Mouse (Mus musculus) left cerebral cortex, postnatal 36 days (tissue): ENCODE measurements around the gene Flna. TPM values are rescaled to one million over a fixed set of nuclear protein-coding genes. Genes with fewer than 3 reads are reported as not detected.
"Not testable (repeated sequence)": the region's sequence is repeated elsewhere in the genome, so short reads cannot be mapped to it uniquely, and the experiment has no call there.

ENCODE experiments used
- DNase-seq, 2 experiments: peaks; one replicate each; pipeline ENCODE4 v3.0.0; 2021 to 2022; ENCODE audit warnings: low spot score in 2 of 2, mixed read lengths in 1 of 2
- intact Hi-C: fragments of 180-260 bp; cut with DNase I; formaldehyde crosslinking; loops from one replicate; pipeline ENCODE4 v1.15.1; 2025
- microRNA-seq: library from miRNA; unstranded; fragments of <30 nt; microRNA quantifications from one replicate; pipeline ENCODE4 v1.2.0, GENCODE M21; 2022
- total RNA-seq, 2 experiments: library from RNA; stranded (reverse); gene quantifications; 2 replicates each; pipeline ENCODE4 v1.2.3; 2021

The Flna gene
- total RNA-seq, 2 experiments from 2014 or later: 57.5 to 74.0 TPM

DNA sequence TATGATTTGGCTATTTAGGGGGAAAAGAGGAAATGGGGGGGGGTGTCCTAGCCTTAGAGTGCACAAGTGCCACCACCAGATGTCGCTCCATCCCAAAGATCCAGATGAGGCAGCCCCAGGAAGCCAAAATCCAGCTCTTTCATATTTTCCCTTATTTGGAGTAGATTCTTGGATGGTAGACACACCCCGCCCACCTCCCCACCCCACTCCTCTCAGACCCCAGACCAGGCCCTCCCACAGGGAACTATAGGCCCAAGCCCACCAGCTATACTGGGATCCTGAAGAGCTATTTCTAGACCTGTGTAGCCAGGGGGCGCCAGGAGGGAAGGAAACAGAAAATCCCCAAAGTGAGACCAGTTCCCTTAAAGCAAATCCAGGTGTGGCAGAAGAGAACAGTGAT is 969 bp downstream of the Flna start:
- intact Hi-C loops: loop anchor here (2.0 to 10.0 kb wide), 2 partner anchors 164 to 284 kb away; partner anchors contain the start of gene Hcfc1
- peak in 1 of 2 experiments; percentile 22 for DNase-seq

DNA sequence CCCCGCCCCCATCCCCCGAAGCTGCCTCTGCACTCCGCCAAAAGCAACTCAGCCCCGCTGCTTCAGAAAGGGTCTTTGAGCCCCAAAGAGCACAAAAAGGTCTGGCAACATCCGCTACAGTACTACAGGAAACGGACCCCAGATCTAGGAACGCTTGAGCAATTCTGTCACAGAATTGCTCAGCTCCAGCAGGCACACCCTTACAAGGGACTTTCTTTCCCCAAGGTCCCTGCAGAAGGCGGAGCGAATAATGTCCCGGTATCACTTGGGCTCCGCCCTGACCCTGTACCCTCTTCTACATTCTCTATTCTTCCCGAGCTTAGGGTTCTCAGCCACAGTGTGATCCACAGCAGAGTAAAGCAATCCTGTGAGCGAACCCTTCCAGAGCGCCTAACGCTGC is 2.9 kb downstream of the Flna start:
- DNase-seq: no peak

DNA sequence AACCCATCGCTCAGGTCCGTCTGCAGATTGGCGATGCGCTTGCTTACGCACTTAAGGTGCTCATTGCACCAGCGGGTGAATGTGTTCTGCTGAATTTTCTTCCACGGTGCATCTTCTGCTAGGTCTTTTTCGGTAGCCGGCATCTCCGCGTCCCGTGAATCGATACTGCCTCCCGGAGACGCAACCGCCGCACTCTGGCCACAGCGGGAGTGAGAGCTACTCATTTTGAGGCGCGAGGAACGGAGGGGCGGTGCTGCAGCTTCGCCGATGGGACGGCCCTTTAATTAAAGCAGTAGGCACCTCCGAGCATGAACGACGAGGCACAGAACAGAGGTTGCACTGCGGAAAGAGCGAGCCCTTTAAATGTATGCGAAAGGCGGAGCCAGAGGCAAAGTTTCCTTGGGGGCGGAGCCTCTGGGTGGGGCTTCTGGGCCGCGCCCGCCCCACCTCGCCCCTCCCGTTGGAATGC is 3.4 kb downstream of the Flna start:
- peak; percentile 82 to 83 for DNase-seq
- intact Hi-C loops: loop anchor here (10.0 kb wide), 1 partner anchor 281 kb away; the partner anchor contains the start of gene Hcfc1

More for the DNA sequence above, 2.9 kb downstream of the Flna start:
- intact Hi-C loops: loop anchor here (10.0 kb wide), 1 partner anchor 282 kb away; the partner anchor contains the start of gene Hcfc1

DNA sequence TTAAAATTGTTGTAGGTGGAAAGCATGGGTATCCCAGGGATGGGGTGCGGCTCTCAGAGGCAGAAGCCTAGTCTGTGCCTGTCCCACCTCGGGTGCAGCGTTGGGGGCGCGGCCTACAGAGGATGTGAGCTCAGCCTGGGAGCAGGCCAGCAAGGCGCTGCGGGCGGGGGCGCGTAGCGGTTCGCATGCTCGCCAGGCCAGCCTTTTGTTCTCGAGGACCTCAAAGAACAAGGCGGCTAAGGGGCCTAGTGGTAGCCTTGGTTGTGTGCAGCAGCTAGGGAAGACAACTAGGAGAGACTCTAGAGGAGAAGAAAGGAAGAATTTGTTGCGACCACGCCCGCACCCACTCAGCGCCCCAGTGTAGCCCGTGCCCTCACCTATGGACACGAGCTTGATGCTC is 3.9 kb downstream of the Flna start:
- intact Hi-C loops: loop anchor here (10.0 kb wide), 1 partner anchor 281 kb away; the partner anchor contains the start of gene Hcfc1
- DNase-seq: peak; percentile 53 to 55

DNA sequence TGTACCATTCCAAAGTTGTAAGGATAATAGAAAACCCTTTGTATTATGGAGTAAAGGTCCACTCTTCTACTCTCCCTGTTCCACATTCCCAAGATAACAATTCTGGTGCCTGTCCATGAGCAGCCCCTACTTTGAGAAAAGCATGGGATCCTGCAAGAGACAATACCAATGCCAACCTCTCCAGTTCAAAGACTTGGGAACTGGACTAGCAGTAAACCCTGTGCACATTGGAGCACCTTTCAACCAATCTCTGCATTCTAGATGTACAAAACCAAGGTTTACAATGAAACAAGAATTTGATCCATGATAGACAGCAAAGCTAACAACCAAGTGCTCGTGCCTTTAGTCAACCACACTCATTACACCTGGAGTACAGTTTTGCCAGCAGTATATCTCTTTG is 4.5 kb downstream of the Flna start:
- intact Hi-C loops: loop anchor here (10.0 kb wide), 1 partner anchor 280 kb away; the partner anchor contains the start of gene Hcfc1
- no peak for DNase-seq

DNA sequence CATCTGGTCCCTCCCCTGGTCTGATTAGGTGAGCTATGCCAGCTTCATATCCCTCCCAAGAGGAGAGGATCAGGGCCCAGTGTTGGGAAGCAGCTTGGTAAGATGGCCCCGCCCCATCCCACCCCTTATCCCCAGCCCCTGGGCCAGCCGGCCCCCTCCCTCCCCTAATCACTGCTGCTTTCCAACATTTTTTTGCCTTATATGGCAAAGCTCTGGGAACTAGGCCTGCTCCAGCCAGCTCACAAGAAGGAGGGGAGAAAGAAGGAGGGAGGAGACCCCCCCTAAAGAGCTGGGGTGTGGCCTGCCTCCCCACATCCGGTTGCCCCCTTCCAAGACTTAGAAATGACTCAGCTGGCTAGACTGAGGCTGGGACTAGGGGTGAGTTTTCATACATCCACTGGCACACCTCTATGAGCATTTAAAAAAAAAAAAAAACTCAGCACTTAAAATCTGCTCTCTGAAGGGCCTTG is 5.0 kb downstream of the Flna start:
- no peak for DNase-seq
- intact Hi-C loops: loop anchor here (5.0 to 10.0 kb wide), 2 partner anchors 122 to 280 kb away; partner anchors contain the start of gene Hcfc1

DNA sequence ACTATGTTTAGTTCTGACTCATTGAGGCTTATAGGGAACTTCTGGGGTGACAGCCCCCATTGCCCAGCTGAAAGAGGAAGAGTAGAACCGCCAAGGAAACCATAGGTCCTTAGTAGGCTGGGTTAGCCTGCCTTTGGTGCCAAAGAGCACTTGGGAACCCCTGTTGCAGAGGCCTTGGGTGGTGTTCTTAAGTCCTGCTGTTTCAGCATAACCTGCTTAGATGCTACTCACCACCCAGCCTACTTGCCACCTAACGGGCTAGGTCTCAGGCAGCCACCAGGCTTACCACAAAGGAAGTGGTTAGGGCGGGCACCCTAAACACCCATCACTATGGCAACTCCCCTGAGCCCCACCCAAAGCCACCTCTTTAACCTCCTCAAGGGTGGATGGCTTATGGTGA is 5.8 kb downstream of the Flna start:
- intact Hi-C loops: loop anchor here (5.0 to 10.0 kb wide), 2 partner anchors 122 to 279 kb away; partner anchors contain the start of gene Hcfc1
- DNase-seq: no peak

DNA sequence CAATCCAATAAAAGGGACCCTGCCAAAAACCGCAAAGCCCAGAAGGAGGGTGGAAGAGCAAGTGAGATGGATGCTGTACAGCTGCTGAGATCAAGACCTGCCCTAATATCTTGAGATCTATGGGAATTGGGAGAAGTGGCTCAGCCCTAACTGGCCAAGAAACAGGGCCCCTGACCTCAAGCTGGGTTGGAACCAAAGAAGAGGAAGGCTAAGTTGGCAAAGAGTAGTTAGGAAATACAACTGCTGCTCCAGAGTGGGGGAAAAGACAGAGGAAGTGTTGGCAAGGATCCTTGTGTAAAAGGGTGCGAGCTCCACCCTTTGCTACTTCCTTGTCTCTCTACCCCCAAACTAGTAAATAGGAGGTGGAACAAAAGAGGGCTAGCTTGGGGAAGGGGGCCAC is 6.2 kb downstream of the Flna start:
- no peak for DNase-seq
- intact Hi-C loops: loop anchor here (5.0 to 10.0 kb wide), 2 partner anchors 121 to 279 kb away; partner anchors contain the start of gene Hcfc1

DNA sequence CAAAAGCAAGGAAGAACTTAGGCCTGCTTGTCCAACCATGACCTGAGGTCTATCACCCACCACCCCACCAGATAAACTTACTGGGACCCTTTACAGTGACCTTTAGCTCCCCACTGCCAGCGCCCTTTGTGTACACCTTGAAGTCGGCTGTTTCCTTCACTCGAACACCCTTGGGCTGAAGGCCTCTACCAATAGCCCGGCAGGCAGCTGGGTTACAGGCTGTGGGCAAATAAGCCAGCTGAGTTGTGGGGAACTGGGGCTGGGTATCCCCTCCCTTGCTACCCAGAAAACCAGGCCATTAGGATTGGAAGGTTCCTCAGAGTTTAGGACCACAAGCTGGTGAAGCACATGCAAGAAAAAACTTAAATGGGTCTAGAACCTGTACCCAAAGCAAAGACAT is 9.3 kb downstream of the Flna start:
- intact Hi-C loops: loop anchor here (5.0 to 10.0 kb wide), 2 partner anchors 118 to 276 kb away; partner anchors contain the start of gene Hcfc1
- DNase-seq: no peak

DNA sequence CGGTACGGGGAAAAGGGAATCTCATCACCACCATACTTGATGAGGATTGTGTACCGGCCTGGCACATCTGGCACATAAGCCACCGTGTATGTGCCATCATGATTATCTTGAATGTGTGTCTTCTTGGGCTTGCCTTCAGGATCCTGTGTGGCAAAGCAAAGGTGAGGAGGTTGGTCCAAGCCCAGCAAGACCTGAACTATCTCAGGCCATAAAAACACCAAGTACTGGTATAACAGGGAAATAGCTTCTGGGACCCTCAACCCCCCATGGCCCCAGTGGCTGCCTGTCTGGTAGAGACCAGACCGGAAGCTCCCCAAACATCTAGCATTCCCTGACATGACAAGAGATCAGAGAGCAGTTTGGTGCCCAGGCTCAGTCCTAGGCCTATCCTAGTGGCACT is 16.4 kb downstream of the Flna start:
- intact Hi-C loops: no loop called here
- DNase-seq: no peak

DNA sequence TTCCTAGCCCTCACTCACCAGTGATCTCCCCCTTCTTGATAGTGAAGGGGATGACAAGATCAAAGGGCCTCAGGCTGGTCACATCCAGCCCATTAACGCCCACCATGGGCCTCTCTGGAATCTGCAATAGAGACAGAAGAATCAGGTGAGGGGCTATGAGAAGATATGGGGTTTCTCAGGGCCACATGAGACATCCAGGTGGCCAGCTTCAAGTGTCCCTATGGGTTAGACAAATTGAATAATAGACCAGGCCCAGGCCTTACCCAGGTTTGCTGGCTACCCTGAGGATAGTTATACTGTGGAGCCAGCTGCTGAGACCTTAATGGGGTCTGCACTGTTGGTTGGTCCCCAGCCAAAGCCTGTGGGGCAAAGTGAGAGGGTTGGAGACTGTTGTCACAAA is 19.6 kb downstream of the Flna start:
- no peak for DNase-seq
- intact Hi-C loops: no loop called here

DNA sequence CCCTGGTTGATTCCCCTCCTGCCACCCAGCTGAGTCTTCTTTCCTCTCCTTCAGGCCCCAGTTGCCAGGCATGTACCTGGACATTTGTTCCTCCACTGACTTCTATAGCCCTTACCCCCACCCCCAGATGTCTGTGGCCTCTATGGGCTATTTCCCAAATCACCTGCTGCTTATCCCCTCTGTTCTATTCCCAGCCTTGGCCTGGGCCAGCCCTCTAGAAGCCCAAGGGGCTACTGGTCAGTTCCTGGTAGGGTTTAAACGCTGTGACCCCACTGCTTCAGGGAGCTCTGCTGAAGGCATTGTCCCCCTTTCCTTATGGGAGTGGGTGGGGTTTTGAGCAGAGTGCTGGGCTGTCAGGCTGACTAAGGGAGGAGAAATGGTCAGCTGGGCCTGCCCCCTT is 29.5 kb downstream of the Flna start:
- DNase-seq, intact Hi-C loops: not testable (repeated sequence)

DNA sequence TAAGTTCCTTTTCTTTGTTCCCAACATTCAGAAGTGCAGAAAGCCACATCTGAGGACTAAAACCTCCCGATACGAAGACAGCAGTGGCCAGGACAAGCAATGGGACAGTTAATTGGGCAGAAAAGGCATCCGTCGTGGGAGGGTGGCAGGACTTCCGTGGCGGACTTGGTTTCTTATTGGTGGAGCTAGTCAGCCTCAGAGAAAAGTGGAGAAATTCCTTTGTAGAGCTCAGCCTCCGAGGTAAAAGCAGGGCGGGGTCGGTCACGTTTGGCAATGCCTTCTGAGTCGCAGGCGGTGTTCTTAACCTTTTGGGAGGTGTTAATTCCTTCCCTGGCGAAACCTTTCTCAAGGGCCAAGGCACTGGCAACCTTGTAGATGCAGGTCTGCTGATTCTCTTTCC is 30.2 kb downstream of the Flna start:
- DNase-seq: no peak
- intact Hi-C loops: no loop called here

DNA sequence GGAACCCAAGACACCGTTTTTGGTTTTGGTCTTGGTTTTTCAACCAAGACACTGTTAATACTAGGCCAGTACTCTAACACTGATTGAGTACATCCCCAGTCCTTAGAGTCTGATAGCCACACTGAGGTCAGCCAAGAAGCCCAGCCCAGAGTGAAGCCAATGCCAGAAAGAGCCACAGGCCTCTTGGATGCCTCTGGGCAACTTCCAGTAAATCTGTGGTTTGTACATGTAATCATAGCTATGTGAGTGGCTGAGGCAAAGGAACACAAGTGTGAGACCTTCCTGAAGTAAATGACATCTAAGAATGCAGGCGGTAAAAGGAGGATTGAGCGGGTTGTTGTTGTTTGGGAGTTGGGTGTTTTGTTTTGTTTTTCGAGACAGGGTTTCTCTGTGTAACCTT is 31.1 kb downstream of the Flna start:
- no peak for DNase-seq
- intact Hi-C loops: no loop called here

DNA sequence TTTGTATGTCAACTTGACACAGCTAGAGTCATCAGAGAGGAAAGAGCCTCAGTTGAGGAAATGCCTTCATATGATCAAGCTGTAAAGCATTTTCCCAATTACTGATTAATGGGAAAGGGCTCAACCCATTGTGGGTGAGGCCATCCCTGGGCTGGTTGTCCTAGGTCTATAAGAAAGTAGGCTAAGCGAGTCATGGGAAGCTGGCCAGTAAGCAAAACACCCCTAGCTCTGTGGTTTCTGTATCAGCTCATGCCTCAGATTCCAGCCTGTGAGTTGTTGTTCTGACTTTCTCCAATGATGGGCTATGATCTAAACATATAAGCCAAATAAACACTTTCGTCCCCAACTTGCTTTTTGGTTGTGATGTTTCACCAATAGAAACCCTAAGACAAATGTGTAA is 46.1 kb downstream of the Flna start:
- intact Hi-C loops: no loop called here
- DNase-seq: no peak

DNA sequence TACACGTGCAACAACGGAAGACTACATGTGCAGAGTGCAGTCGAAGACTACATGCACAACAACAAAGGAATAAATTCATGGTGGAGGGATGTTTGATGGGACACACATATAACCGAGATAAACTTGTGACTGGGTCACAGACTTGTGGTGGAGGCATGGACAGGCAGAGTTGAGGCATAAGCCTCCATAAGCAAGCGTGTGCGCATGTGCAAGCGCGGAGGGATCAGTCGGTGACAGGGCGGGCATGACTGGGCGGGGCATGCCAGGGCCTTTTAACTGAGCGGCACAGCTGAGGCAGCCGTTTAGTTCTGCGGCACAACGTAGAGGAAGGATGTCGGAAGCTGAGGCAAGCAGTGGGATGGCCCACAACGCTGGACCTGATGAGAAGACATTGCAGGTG is 72.7 kb downstream of the Flna start, which contains the start of gene Tktl1:
Gene Tktl1, plus strand, starts transcription at position 301 of the 400 bp plus-strand sequence.
- intact Hi-C loops: no loop called here
- DNase-seq: no peak

Small RNAs within 50 kb of the gene (microRNA-seq; reads per million reads assigned to microRNA genes)
- not detected for gene Mir7091

Other genes starting within 250 kb of the Flna start
- 10 to 100 TPM; 44.0 to 53.8 TPM for gene Irak1, start 225.9 kb downstream of the Flna start, total RNA-seq
- gene Opn1mw, start 122.4 kb downstream of the Flna start, total RNA-seq: under 1 TPM in 1 of 2 experiments, not detected in 1; 0.66 TPM
- gene Mecp2, start 114.5 kb downstream of the Flna start, total RNA-seq: 10 to 100 TPM; 82.0 to 91.2 TPM
- gene Tex28, start 82.0 kb downstream of the Flna start, total RNA-seq: not detected
- not detected for gene Tktl1, start 72.6 kb downstream of the Flna start, total RNA-seq
- 10 to 100 TPM; 33.6 to 39.0 TPM for gene Emd, start 4.9 kb upstream of the Flna start, total RNA-seq
- gene Rpl10, start 21.0 kb upstream of the Flna start, total RNA-seq: 100 to 1,000 TPM; 182 to 197 TPM
- 10 to 100 TPM; 49.7 to 64.0 TPM for gene Taz, start 32.1 kb upstream of the Flna start, total RNA-seq
- gene Dnase1l1, start 32.5 kb upstream of the Flna start, total RNA-seq: 1 to 10 TPM; 2.0 to 2.3 TPM
- 100 to 1,000 TPM; 340 to 365 TPM for gene Atp6ap1, start 47.3 kb upstream of the Flna start, total RNA-seq
- 100 to 1,000 TPM; 583 to 584 TPM for gene Gdi1, start 55.2 kb upstream of the Flna start, total RNA-seq
- 10 to 100 TPM; 30.1 to 31.9 TPM for gene Fam50a, start 63.2 kb upstream of the Flna start, total RNA-seq
- 10 to 100 TPM; 17.1 to 28.7 TPM for gene Plxna3, start 79.2 kb upstream of the Flna start, total RNA-seq
- 10 to 100 TPM; 23.0 to 26.9 TPM for gene Lage3, start 103.8 kb upstream of the Flna start, total RNA-seq
- 10 to 100 TPM; 64.6 to 77.3 TPM for gene Ubl4a, start 123.4 kb upstream of the Flna start, total RNA-seq
- 1 to 10 TPM; 2.4 to 2.7 TPM for gene Slc10a3, start 123.5 kb upstream of the Flna start, total RNA-seq
- gene Fam3a, start 143.5 kb upstream of the Flna start, total RNA-seq: 10 to 100 TPM; 18.0 to 22.5 TPM
- gene Ikbkg, start 143.5 kb upstream of the Flna start, total RNA-seq: 10 to 100 TPM; 46.9 to 49.9 TPM
- gene G6pdx, start 179.4 kb upstream of the Flna start, total RNA-seq: 10 to 100 TPM; 25.9 to 26.3 TPM
- not detected for gene Gm6880, start 231.6 kb upstream of the Flna start, total RNA-seq